Mouse (Mus musculus): ENCODE measurements around the gene Olfr920. TPM values are rescaled to one million over a fixed set of nuclear protein-coding genes. Genes with fewer than 3 reads are reported as not detected.

Olfr920 gene
- total and polyA plus RNA-seq, 3 experiments, result 0.05 to 0.06 TPM; not detected in 1

- Histone ChIP-seq H3K4me3 (no peak overlapping the region), H3K36me3 (ENCODE audit: control insufficient read depth, insufficient read depth, low read length) (no peaks in the 10 kb centered on the region; the same call in 1 of the 2 replicates), H3K27ac (no peak overlapping the region), H3K27me3 (ENCODE audit: control insufficient read depth, insufficient read depth, low read length) (no peaks in the 10 kb centered on the region), H3K79me2 (replicated peaks; ENCODE audit: control insufficient read depth, insufficient read depth, low read length) (no peaks in the 10 kb centered on the region), H3K4me1 (ENCODE audit: control insufficient read depth, insufficient read depth, low read length) (no peaks in the 10 kb centered on the region), H3K9ac (ENCODE audit: low read depth, low read length) (no peak overlapping the region)
- DNase-seq, result no peak
- intact Hi-C loops (cut with DNase I), result no loop called here
- no peak for TF ChIP-seq POLR2A (IDR thresholded peaks at IDR 0.05; ENCODE audit: insufficient read depth, low read depth, low read length)
- no peak for TF ChIP-seq CTCF (IDR thresholded peaks at IDR 0.05)
- TF ChIP-seq EP300 (IDR thresholded peaks at IDR 0.05; ENCODE audit: insufficient read depth, low read depth, low read length), result no peak
- 85% methylated on average over 4 of the region's 4 CpGs for WGBS
Measured at GRCm38 (mm10) chr9:38744619-38745315, 7.3 kb upstream of the Olfr920 start.

DNA sequence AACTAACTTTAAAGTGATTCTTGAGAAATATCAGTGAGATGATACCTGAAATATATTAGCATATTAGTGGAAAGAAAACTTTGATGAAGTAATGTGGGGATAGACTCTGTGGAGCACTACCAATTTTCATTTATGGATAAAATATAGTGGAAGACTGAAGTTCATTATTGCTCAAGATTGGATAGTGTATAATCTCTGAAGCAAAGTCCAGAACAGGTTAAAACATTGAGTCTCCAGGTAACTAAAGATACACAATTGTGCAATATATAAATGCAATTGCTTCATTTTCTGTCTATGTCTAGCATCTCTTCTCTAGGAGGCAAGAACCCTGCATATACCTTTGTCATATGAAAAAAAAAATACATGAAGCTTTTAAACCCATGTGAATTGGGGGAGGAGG lies 20.7 kb downstream of the Olfr920 start, which contains the start of gene Olfr921:
Gene Olfr921, plus strand, starts transcription at position 301 of the 400 bp plus-strand sequence.
- TF ChIP-seq CTCF (IDR thresholded peaks at IDR 0.05) (no peak), EP300 (IDR thresholded peaks at IDR 0.05; ENCODE audit: insufficient read depth, low read depth, low read length) (no peak), POLR2A (IDR thresholded peaks at IDR 0.05; ENCODE audit: insufficient read depth, low read depth, low read length) (no peak)
- Histone ChIP-seq H3K9ac (ENCODE audit: low read depth, low read length) (no peak within 1 kb of the TSS), H3K4me1 (ENCODE audit: control insufficient read depth, insufficient read depth, low read length) (no peaks in the 10 kb centered on the region), H3K36me3 (ENCODE audit: control insufficient read depth, insufficient read depth, low read length) (no peaks in the 10 kb centered on the region), H3K4me3 (no peak within 1 kb of the TSS), H3K27me3 (ENCODE audit: control insufficient read depth, insufficient read depth, low read length) (no peaks in the 10 kb centered on the region), H3K79me2 (replicated peaks; ENCODE audit: control insufficient read depth, insufficient read depth, low read length) (no peaks in the 10 kb centered on the region), H3K27ac (no peak within 1 kb of the TSS)
- no peak for DNase-seq
- intact Hi-C loops (cut with DNase I), result no loop called here

- H3K36me3 ChIP-seq (ENCODE audit: control insufficient read depth, insufficient read depth, low read length), result no peaks in the 10 kb centered on the region
- no peak overlapping the region for H3K4me3 ChIP-seq
- H3K4me1 ChIP-seq (ENCODE audit: control insufficient read depth, insufficient read depth, low read length), result no peaks in the 10 kb centered on the region
- no peaks in the 10 kb centered on the region for H3K79me2 ChIP-seq (replicated peaks; ENCODE audit: control insufficient read depth, insufficient read depth, low read length)
- no peaks in the 10 kb centered on the region for H3K27me3 ChIP-seq (ENCODE audit: control insufficient read depth, insufficient read depth, low read length)
- H3K27ac ChIP-seq, result no peak overlapping the region
- DNase-seq, result no peak
- no peak for TF ChIP-seq EP300 (IDR thresholded peaks at IDR 0.05; ENCODE audit: insufficient read depth, low read depth, low read length)
- no peak for TF ChIP-seq CTCF (IDR thresholded peaks at IDR 0.05)
- no peak for TF ChIP-seq POLR2A (IDR thresholded peaks at IDR 0.05; ENCODE audit: insufficient read depth, low read depth, low read length)
- WGBS, result 60% methylated on average over 2 of the region's 2 CpGs
- H3K9ac ChIP-seq (ENCODE audit: low read depth, low read length), result no peak overlapping the region
- intact Hi-C loops (cut with DNase I), result no loop called here
Measured at GRCm38 (mm10) chr9:38792689-38793088, 40.6 kb downstream of the Olfr920 start.

- TF ChIP-seq EP300 (IDR thresholded peaks at IDR 0.05; ENCODE audit: insufficient read depth, low read depth, low read length) (no peak), CTCF (IDR thresholded peaks at IDR 0.05) (no peak), POLR2A (IDR thresholded peaks at IDR 0.05; ENCODE audit: insufficient read depth, low read depth, low read length) (no peak)
- Histone ChIP-seq H3K27ac (no peak overlapping the region), H3K79me2 (replicated peaks; ENCODE audit: control insufficient read depth, insufficient read depth, low read length) (no peaks in the 10 kb centered on the region), H3K9ac (ENCODE audit: low read depth, low read length) (no peak overlapping the region), H3K4me3 (no peak overlapping the region), H3K4me1 (ENCODE audit: control insufficient read depth, insufficient read depth, low read length) (no peaks in the 10 kb centered on the region), H3K36me3 (ENCODE audit: control insufficient read depth, insufficient read depth, low read length) (no peaks in the 10 kb centered on the region), H3K27me3 (ENCODE audit: control insufficient read depth, insufficient read depth, low read length) (no peaks in the 10 kb centered on the region)
- intact Hi-C loops (cut with DNase I), result no loop called here
- no peak for DNase-seq
Measured at GRCm38 (mm10) chr9:38805696-38806095, 53.6 kb downstream of the Olfr920 start.

Other genes starting within 250 kb of the Olfr920 start
- gene Olfr911-ps1, start 230.7 kb upstream of the Olfr920 start, total RNA-seq (2021), result not detected
- not detected in 2 replicates for gene Olfr911-ps1, start 230.7 kb upstream of the Olfr920 start, polyA plus RNA-seq (2012; rRNA removed)
- not detected for gene Olfr910, start 214.4 kb upstream of the Olfr920 start, total RNA-seq (2021)
- not detected in 2 replicates for gene Olfr910, start 214.4 kb upstream of the Olfr920 start, polyA plus RNA-seq (2012; rRNA removed)
- not detected for gene Olfr912, start 172.1 kb upstream of the Olfr920 start, total RNA-seq (2021)
- gene Olfr912, start 172.1 kb upstream of the Olfr920 start, polyA plus RNA-seq (2012; rRNA removed), result not detected in 2 replicates
- not detected for gene Olfr913, start 159.5 kb upstream of the Olfr920 start, total RNA-seq (2021)
- gene Olfr913, start 159.5 kb upstream of the Olfr920 start, polyA plus RNA-seq (2012; rRNA removed), result not detected in 2 replicates
- not detected for gene Olfr914, start 147.2 kb upstream of the Olfr920 start, total RNA-seq (2021)
- gene Olfr914, start 147.2 kb upstream of the Olfr920 start, polyA plus RNA-seq (2012; rRNA removed), result not detected in 2 replicates
- not detected for gene Olfr916, start 92.4 kb upstream of the Olfr920 start, total RNA-seq (2021)
- gene Olfr916, start 92.4 kb upstream of the Olfr920 start, polyA plus RNA-seq (2012; rRNA removed), result not detected in 2 replicates
- not detected for gene Olfr917, start 86.5 kb upstream of the Olfr920 start, total RNA-seq (2021)
- not detected in 2 replicates for gene Olfr917, start 86.5 kb upstream of the Olfr920 start, polyA plus RNA-seq (2012; rRNA removed)
- gene Olfr918, start 77.7 kb upstream of the Olfr920 start, total RNA-seq (2021), result not detected
- not detected in 2 replicates for gene Olfr918, start 77.7 kb upstream of the Olfr920 start, polyA plus RNA-seq (2012; rRNA removed)
- gene Olfr919, start 48.6 kb upstream of the Olfr920 start, total RNA-seq (2021), result not detected
- not detected in 2 replicates for gene Olfr919, start 48.6 kb upstream of the Olfr920 start, polyA plus RNA-seq (2012; rRNA removed)
- gene Vwa5a, start 34.0 kb upstream of the Olfr920 start, total RNA-seq (2021), result 10 to 100 TPM; 24.8 to 31.6 TPM
- 13.3 and 27.1 TPM in 2 replicates for gene Vwa5a, start 34.0 kb upstream of the Olfr920 start, polyA plus RNA-seq (2012; rRNA removed)
- gene Olfr921, start 20.8 kb downstream of the Olfr920 start, total RNA-seq (2021), result not detected
- gene Olfr921, start 20.8 kb downstream of the Olfr920 start, polyA plus RNA-seq (2012; rRNA removed), result not detected in 2 replicates
- not detected for gene Olfr922, start 62.3 kb downstream of the Olfr920 start, total RNA-seq (2021)
- gene Olfr922, start 62.3 kb downstream of the Olfr920 start, polyA plus RNA-seq (2012; rRNA removed), result not detected in 2 replicates
- gene Olfr923, start 74.2 kb downstream of the Olfr920 start, total RNA-seq (2021), result not detected
- not detected in 2 replicates for gene Olfr923, start 74.2 kb downstream of the Olfr920 start, polyA plus RNA-seq (2012; rRNA removed)
- not detected for gene Olfr924, start 92.2 kb downstream of the Olfr920 start, total RNA-seq (2021)
- not detected in 2 replicates for gene Olfr924, start 92.2 kb downstream of the Olfr920 start, polyA plus RNA-seq (2012; rRNA removed)
- not detected for gene Olfr26, start 102.8 kb downstream of the Olfr920 start, total RNA-seq (2021)
- gene Olfr26, start 102.8 kb downstream of the Olfr920 start, polyA plus RNA-seq (2012; rRNA removed), result 0.18 TPM in 1 of 2 replicates, not detected in the other
- not detected for gene Olfr926, start 124.8 kb downstream of the Olfr920 start, total RNA-seq (2021)
- not detected in 2 replicates for gene Olfr926, start 124.8 kb downstream of the Olfr920 start, polyA plus RNA-seq (2012; rRNA removed)
- gene Olfr930, start 177.5 kb downstream of the Olfr920 start, total RNA-seq (2021), result not detected
- not detected in 2 replicates for gene Olfr930, start 177.5 kb downstream of the Olfr920 start, polyA plus RNA-seq (2012; rRNA removed)
- not detected for gene Olfr933, start 220.0 kb downstream of the Olfr920 start, total RNA-seq (2021)
- not detected in 2 replicates for gene Olfr933, start 220.0 kb downstream of the Olfr920 start, polyA plus RNA-seq (2012; rRNA removed)
- not detected for gene Olfr934, start 236.0 kb downstream of the Olfr920 start, total RNA-seq (2021)
- not detected in 2 replicates for gene Olfr934, start 236.0 kb downstream of the Olfr920 start, polyA plus RNA-seq (2012; rRNA removed)
- not detected for gene Olfr935, start 247.4 kb downstream of the Olfr920 start, total RNA-seq (2021)
- gene Olfr935, start 247.4 kb downstream of the Olfr920 start, polyA plus RNA-seq (2012; rRNA removed), result not detected in 2 replicates

Data from heart, adult 2 months (tissue).